Mouse (Mus musculus) intestine, postnatal 0 days (tissue): ENCODE results near the gene Nfat5. TPM values are rescaled to one million over a fixed set of nuclear protein-coding genes. Genes with fewer than 3 reads are reported as not detected.

Experiments used
- ATAC-seq: fragments of 200-750 bp; cut with Nextera tagmentation; 2 replicates; pipeline ENCODE4 v1.8.0; 2017; ENCODE audit warnings: mild to moderate bottlenecking, moderate TSS enrichment, moderate library complexity
- H3K27ac ChIP-seq: fragments of 300-500 bp; sonication (generic); 2 replicates; pipeline ENCODE4 v1.5.1; 2014; ENCODE audit warnings: mild to moderate bottlenecking, low read depth, low read length, moderate library complexity
- H3K27me3 ChIP-seq: fragments of 300-500 bp; sonication (generic); replicated peaks from 2 replicates; pipeline ENCODE4 v1.6.1; 2014; ENCODE audit warnings: low read length, mixed read lengths; ENCODE audit not compliant: control insufficient read depth, insufficient read depth
- H3K36me3 ChIP-seq: fragments of 300-500 bp; sonication (generic); 2 replicates; pipeline ENCODE4 v1.6.1; 2014; ENCODE audit warnings: mild to moderate bottlenecking, moderate library complexity; ENCODE audit not compliant: control insufficient read depth, insufficient read depth
- H3K4me1 ChIP-seq: fragments of 300-500 bp; sonication (generic); replicated peaks from 2 replicates; pipeline ENCODE4 v1.6.1; 2014; ENCODE audit warnings: antibody characterized with exemption, low read length, mixed read lengths; ENCODE audit not compliant: control insufficient read depth, insufficient read depth
- H3K4me2 ChIP-seq: fragments of 300-500 bp; sonication (generic); replicated peaks from 2 replicates; pipeline ENCODE4 v1.6.1; 2014; ENCODE audit warnings: low read depth, mild to moderate bottlenecking, moderate library complexity
- H3K4me3 ChIP-seq: fragments of 300-500 bp; sonication (generic); 2 replicates; pipeline ENCODE4 v1.5.1; 2014; ENCODE audit warnings: low read depth, low read length
- H3K9ac ChIP-seq: fragments of 300-500 bp; sonication (generic); 2 replicates; pipeline ENCODE4 v1.6.1; 2014; ENCODE audit warnings: mild to moderate bottlenecking, low read depth, low read length
- H3K9me3 ChIP-seq: fragments of 300-500 bp; sonication (generic); 2 replicates; pipeline ENCODE4 v1.6.1; 2016; ENCODE audit warnings: mixed run types; ENCODE audit not compliant: control insufficient read depth
- CTCF ChIP-seq: sonication (generic); IDR thresholded peaks from 2 replicates; pipeline ENCODE4 v1.5.1; 2016; ENCODE audit warnings: low read depth, mild to moderate bottlenecking, control low read depth, antibody characterized with exemption, moderate library complexity
- WGBS: fragments of 180-500 bp; shearing (Covaris S2); extraction: QIAGEN DNeasy Blood & Tissue Kit; methylation state at CpG from one replicate; pipeline ENCODE4 v1.1.7; 2014; 5-methylcytosine and 5-hydroxymethylcytosine counted together
- polyA plus RNA-seq: library from polyadenylated mRNA; unstranded; fragments of >200 nt; fragmentation: Nextera tagmentation; extraction: Ambion mirVana; gene quantifications from 2 replicates; pipeline ENCODE4 v1.2.1, GENCODE M21; 2015

Nfat5 gene
- polyA plus RNA-seq, 1 experiment from 2014 or later, result 4.8 TPM

DNA sequence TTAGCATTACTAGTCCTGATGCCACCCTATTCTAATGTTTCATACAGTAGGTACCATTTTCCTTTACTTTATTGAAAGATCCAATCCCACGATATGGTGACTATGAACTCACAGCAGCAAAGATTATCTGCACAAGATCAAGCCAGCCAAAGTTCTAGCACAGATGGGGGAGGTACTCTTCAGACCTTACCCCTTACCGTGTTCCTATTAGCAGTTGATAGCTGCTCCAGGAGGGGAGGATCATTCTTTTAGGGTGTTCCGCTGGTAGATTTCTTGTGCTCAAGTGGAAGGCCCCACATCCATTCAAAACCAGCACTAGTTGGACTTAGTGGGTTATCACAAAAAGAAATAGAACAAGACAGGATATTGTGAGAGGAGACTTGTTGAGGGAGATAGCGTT lies 88.4 kb downstream of the Nfat5 start:
- no peaks in the 10 kb centered on the region for H3K27me3 ChIP-seq
- 93% methylated on average over 4 of the region's 4 CpGs for WGBS
- no peak for ATAC-seq
- no peaks in the 10 kb centered on the region for H3K4me1 ChIP-seq
- H3K4me2 ChIP-seq, result no peak overlapping the region
- no peak overlapping the region for H3K4me3 ChIP-seq
- no peak overlapping the region for H3K27ac ChIP-seq
- H3K36me3 ChIP-seq, result peaks cover 17% of the 10 kb centered on the region
- no peaks in the 10 kb centered on the region for H3K9me3 ChIP-seq
- H3K9ac ChIP-seq, result no peak overlapping the region
- TF ChIP-seq CTCF, result no peak

DNA sequence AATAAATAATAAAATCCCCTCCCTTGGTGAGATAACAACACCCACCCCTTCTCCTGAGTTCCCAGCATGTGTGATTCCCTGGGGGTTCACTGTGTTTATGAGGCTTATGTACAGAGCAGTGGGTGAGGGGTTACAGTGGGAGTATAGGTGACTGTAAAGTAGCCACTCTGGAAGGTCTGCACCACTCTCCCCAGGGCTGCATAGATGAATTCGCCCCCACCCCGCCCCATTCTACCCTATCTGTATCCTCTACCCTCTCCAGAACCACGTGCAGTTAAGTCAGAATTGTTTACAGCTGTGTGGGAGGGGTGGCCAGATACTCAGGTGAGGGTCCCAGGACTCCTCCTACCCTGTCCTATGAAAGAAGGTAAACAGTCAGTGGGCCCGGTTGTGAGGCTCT lies 89.6 kb downstream of the Nfat5 start:
- peaks cover 17% of the 10 kb centered on the region for H3K36me3 ChIP-seq
- no peak overlapping the region for H3K27ac ChIP-seq
- H3K4me3 ChIP-seq, result no peak overlapping the region
- no peak for TF ChIP-seq CTCF
- ATAC-seq, result no peak
- H3K4me2 ChIP-seq, result no peak overlapping the region
- 57% methylated on average over 4 of the region's 4 CpGs for WGBS
- no peaks in the 10 kb centered on the region for H3K27me3 ChIP-seq
- no peak overlapping the region for H3K9ac ChIP-seq
- H3K9me3 ChIP-seq, result no peaks in the 10 kb centered on the region
- no peaks in the 10 kb centered on the region for H3K4me1 ChIP-seq

DNA sequence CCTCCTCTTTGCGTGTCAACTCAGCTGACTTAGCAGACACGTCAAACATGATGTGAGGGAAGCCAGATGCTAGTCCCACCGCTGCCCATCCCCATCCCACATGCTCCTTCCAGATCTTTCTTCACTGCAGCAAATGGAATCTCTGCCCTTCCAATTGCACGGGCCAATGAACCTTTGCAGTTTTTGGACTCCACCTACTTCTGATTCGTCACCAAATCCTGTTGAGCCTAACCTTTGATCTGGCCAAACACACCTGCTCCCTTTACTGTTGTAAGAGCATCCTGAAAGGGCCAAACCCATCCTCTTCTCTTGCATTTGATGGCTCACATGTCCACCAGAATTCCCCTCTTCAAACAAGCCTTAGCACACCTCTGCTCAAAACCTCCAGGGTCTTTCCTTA lies 91.4 kb downstream of the Nfat5 start:
- Histone ChIP-seq H3K27me3 (no peaks in the 10 kb centered on the region), H3K4me1 (no peaks in the 10 kb centered on the region; the same call in 1 of the 2 replicates), H3K9ac (no peak overlapping the region), H3K36me3 (peaks cover 10% of the 10 kb centered on the region; the same call in 1 of the 2 replicates), H3K4me3 (no peak overlapping the region), H3K27ac (no peak overlapping the region), H3K4me2 (no peak overlapping the region), H3K9me3 (no peaks in the 10 kb centered on the region)
- ATAC-seq, result no peak
- 20% methylated on average over 5 of the region's 5 CpGs for WGBS
- TF ChIP-seq CTCF, result no peak

DNA sequence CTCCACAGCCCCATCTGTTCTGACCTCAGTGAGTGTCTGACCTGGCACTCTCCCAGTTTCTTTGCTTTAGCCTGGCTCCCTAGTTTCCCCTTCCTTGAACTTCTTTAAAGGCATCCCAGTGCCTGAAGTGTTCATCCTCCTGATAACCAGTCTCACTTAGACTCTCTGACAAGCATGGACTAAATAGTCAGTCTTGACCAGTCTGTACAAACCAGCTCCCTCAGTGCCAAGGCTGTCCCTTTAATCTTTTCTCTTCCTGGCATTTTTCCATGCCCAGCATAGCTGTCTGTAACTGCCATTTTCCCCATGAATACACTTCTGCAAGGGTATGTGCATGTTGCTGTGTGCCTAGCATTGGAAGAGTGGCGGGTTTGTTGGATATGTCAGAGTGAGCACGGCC lies 91.8 kb downstream of the Nfat5 start:
- H3K36me3 ChIP-seq, result peaks cover 9% of the 10 kb centered on the region; the same call in 1 of the 2 replicates
- no peaks in the 10 kb centered on the region; the same call in 1 of the 2 replicates for H3K4me1 ChIP-seq
- no peak for TF ChIP-seq CTCF
- no peaks in the 10 kb centered on the region for H3K27me3 ChIP-seq
- H3K4me3 ChIP-seq, result no peak overlapping the region
- no peak overlapping the region for H3K27ac ChIP-seq
- H3K9me3 ChIP-seq, result no peaks in the 10 kb centered on the region
- 88% methylated on average over 2 of the region's 2 CpGs for WGBS
- ATAC-seq, result no peak
- H3K4me2 ChIP-seq, result no peak overlapping the region
- no peak overlapping the region for H3K9ac ChIP-seq

DNA sequence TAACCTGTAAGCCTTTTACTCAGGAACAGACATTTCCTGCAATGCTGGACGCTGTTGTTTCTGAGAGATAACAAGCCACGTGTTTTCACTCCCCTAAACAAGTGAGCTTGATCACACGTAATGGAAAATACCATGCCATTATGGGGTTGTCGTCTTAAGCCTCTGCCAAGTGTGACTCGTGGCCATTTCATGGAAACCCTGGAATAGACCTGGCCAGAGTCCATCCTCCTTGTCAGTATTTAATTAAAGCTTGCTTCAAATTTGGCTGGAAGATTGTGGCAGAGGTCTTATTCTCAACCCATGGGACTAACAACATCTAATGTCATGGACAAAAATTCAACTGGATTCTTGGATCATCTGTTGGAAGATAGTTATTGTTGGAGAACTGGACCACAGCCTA lies 92.9 kb downstream of the Nfat5 start:
- Histone ChIP-seq H3K9ac (no peak overlapping the region), H3K9me3 (no peaks in the 10 kb centered on the region), H3K4me2 (no peak overlapping the region), H3K27me3 (no peaks in the 10 kb centered on the region), H3K27ac (no peak overlapping the region), H3K36me3 (no peaks in the 10 kb centered on the region), H3K4me3 (no peak overlapping the region), H3K4me1 (no peaks in the 10 kb centered on the region; the same call in 1 of the 2 replicates)
- ATAC-seq, result no peak
- 41% methylated on average over 5 of the region's 5 CpGs for WGBS
- TF ChIP-seq CTCF, result no peak

DNA sequence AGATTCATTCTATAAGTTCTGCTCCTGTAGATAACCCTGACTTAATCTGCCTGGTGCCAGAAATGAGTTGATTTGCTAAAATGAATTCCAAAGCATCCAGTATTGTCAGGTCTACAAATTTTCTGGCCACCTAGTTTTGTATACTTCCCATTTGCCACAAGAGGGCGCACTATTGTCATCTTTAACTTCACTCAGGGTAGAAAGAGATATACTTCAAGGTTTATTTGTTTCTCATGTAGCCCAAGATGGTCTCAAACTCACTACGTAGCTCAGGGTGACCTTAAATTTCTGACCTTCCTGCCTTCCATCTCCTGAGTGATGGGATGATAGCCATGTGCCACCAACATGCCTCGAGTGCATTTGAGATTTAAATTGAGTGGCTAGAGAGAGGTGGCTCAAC lies 93.4 kb downstream of the Nfat5 start:
- Histone ChIP-seq H3K9me3 (no peaks in the 10 kb centered on the region), H3K36me3 (no peaks in the 10 kb centered on the region), H3K27ac (no peak overlapping the region), H3K4me2 (no peak overlapping the region), H3K9ac (no peak overlapping the region), H3K4me1 (no peaks in the 10 kb centered on the region; the same call in 1 of the 2 replicates), H3K4me3 (no peak overlapping the region), H3K27me3 (no peaks in the 10 kb centered on the region)
- no peak for ATAC-seq
- TF ChIP-seq CTCF, result peak; percentile 79
- WGBS, result 22% methylated on average over 3 of the region's 3 CpGs

DNA sequence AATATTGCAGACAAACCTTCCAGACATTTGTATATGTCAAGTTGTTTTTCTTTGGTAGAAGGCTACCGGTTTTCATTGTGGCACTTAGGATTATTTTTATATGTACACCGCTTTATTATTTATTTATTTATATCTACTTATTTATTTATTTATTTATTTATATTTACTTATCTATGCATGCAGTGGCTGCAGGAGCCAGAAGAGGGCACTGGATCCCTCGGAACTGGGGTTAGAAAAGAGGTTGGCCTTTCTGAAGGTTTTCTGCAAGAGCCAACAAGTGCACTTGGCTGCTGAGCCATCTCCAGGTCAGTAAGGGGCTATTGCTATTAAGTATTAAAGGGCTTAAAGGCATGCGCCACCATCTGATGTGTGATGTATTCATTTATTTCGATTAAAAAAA lies 94.6 kb downstream of the Nfat5 start:
- no peaks in the 10 kb centered on the region; the same call in 1 of the 2 replicates for H3K4me1 ChIP-seq
- no peaks in the 10 kb centered on the region for H3K9me3 ChIP-seq
- H3K9ac ChIP-seq, result no peak overlapping the region
- H3K27ac ChIP-seq, result no peak overlapping the region
- H3K36me3 ChIP-seq, result no peaks in the 10 kb centered on the region
- no peak for ATAC-seq
- WGBS, result 69% methylated on average over 5 of the region's 5 CpGs
- peak; percentile 60 for TF ChIP-seq CTCF
- H3K27me3 ChIP-seq, result no peaks in the 10 kb centered on the region
- H3K4me2 ChIP-seq, result no peak overlapping the region
- no peak overlapping the region for H3K4me3 ChIP-seq
